Mouse (Mus musculus): Measurements from ENCODE around the gene Omp. TPM values are rescaled to one million over a fixed set of nuclear protein-coding genes. Genes with fewer than 3 reads are reported as not detected.

The Omp gene
- total RNA-seq, 2 experiments from 2014 or later = 0.21 to 0.27 TPM

DNA sequence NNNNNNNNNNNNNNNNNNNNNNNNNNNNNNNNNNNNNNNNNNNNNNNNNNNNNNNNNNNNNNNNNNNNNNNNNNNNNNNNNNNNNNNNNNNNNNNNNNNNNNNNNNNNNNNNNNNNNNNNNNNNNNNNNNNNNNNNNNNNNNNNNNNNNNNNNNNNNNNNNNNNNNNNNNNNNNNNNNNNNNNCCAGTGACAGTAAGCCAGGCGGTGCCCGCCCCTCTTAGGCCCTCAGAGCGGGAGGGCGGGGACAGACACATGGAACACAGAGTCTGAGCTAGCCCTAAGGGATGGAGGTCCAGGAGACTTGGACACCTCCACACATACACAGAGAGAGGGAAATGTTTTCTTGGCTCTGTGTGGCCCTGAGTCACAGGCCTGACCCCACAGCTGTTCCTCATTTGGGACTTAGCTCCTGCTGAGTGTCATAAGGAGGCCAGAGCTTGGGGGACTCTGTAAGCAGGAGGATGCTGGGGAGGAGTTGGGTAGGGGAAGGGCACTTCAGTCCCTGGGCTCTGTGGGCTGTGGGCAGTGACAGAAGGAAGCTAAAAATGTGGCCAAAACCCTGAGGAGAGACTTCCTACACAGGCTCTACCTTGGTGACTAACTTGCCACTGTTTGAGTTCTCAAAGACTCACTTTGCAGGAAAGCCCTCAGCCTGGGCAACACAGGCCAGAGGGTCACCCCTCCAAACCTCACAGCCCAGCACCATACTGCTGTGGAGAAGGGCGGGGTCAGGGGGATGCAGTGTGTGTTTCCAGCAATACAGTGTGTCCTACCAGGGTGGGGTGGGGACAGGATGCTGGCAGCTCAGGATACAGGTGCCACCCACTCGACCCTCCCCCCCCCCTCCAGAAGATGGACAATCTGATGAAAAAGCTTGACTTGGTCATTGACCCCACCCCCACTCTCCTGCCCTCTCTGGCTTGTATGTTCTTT is 26.1 kb upstream of the Omp start:
- DNase-seq = peak; percentile 49

DNA sequence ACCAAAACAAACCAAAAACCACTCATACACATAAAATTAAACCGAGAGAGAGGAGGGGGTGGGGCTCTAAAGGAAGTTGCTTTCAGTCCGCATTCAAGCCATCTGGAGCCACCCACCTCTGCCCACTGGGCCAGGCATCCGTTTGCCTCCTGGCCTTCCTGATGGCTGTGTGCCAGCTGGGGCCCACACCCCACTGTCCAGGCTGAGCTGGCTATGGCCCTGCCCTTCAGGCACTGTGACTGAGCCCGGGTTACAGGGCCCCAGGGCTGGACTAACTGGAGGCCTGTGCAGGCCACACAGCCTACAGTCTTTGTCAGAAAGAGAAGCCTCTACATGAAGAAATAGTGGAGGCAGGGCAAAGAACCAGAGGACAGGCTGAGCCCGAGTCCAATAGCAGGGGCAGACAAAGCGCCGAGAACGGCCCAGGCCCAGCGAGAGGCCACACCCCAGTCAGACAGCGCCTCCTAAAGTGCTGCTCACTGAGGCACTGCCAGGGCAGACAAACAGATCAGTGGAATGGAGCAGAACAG is 19.8 kb upstream of the Omp start:
- peak; percentile 35 for DNase-seq

DNA sequence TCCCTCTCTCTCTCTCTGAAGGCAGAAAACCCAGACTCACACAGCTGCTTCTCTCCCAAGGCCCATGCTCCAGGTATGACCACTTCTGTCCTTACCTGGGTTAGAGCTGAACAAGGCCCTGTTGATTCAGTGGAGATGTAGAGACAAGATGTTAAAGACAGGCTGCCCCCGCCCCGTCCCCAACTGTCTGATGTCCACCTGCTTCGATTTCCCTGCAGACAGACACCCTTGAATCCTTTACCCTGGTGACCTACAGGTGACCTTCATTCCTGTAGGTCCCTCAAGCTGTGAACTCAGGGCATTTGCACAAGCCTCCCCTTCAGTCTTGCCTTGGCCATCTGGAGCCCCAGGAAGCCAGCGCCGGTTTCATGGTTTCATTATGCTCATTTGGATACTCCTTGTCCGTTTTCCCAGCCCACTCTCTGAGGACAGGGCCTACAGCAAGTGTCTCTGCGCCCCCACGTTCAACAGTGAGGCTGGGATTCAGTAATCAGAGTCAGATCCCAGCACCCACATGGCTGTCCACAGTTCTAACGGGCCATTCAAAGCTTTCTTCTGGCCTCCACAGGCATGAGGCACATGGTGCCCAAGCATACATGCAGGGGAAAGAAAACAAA is 19.2 kb upstream of the Omp start:
- no peak for DNase-seq

DNA sequence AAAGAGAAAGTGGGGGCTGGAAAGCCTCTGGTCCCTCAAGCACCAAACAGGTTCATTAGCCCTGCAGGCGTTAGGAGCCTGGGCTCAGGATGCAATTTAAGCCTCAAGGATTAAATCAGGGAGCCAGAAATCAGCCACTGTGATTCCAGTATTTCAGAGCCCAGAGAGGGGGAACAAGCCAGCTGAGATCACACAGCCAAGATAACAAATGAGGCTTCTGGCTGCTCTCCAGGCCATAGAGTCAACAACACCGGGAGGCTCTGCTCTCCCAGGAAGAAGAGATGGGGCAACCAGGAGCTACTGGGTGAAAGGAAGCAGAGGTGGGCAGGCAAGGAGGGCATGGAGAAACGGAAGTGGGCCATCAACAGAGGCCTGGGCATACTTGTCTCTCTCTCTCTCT is 18.4 kb upstream of the Omp start:
- DNase-seq = peak; percentile 9

DNA sequence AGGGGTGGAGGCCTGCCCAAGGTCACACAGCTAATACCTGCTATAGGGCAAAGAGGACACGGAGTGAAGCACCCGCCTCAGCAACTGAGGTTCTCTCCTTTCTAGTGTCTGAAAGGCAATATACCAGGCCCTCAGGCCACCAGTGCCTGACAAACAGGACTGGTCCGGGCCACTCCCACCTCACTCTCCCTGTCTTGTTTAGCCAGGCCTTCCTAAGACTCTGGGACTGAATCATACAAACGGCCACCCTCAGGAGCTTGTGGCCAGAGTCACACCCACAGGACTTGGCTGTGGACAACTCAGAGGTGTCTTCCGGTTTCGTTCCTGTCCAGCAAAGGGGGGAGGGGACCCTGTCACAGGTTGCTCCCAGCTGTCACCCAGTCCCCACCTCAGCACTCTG is 16.9 kb upstream of the Omp start:
- no peak for DNase-seq

DNA sequence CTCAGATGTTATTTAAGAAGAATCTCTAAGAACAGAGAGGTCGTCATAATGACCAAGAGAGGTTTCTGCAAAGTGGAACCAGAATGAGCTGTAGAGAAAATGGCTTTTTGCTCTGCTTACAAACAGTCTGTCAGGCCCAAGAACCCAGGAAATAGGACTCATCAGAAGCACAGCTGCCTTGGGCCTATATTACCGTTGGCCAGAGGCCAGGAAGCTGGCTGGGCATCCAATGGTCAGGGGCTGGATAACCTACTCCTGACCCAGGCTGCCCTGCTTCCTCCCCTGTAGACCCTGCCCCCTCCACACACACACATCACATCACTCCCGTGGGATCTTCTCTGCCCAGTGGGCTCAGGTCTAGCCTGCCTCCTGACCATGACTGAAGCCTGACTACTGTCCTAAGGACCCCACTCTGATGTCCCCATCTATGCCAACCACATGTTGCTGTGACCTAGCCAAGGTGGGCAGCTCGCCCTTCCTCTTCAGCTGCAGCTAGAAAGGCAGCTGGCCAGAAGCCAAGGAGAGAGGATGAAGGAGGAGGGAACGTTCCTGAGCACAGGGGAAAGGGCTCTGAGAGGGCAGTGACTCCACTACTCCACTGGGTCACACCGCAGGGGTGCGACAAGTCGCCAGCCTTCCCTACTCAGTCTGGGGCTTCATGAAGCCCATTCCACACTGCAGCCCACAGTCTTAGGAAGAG is 14.9 kb upstream of the Omp start:
- no peak for DNase-seq

DNA sequence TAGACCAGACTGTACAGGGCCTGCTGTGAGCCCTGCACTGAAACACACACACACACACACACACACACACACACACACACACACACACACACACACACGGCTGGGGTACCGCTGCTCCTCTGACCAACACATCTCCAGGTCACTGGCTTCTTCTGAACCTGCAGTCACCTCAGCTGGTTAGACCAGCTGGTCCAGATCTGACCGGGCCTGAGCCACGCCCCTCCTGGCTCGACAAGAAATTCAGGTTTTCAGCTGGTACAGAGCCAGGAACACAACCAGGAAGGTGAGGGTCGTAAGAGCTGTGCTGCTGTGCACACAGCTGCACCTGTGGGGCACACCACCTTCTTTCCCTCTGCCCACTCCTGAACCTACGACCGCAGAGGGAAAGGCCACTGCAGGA is 13.2 kb upstream of the Omp start:
- DNase-seq = no peak

DNA sequence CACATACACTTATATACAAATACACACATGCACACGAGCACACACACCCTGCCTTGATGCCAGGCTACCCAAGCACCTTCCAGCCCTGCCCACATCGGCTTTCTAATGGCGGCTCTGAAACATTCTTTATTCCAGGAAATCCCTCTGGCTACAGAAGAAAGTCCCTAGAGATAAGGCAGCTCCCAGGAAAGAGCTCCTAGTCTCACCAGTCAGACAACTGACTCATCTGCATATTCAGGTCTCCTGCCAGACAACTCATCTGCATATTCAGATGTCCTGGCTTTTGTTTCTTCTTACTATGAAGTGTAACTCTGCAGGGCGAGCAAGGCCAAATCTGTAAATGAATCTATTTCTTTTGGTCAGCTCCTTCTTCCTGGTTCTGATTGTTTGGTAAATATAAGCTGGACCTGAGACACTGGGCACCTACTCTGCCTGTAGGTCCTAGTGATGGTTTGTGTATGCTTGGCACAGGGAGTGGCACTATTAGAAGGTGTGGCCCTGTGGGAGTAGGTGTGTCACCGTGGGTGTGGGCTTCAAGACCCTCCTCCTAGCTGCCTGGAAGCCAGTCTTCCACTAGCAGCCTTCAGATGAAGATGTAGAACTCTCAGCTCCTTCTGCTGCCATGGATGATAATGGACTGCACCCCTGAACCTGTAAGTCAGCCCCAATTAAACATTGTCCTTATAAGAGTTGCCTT is 12.5 kb upstream of the Omp start:
- DNase-seq = no peak

DNA sequence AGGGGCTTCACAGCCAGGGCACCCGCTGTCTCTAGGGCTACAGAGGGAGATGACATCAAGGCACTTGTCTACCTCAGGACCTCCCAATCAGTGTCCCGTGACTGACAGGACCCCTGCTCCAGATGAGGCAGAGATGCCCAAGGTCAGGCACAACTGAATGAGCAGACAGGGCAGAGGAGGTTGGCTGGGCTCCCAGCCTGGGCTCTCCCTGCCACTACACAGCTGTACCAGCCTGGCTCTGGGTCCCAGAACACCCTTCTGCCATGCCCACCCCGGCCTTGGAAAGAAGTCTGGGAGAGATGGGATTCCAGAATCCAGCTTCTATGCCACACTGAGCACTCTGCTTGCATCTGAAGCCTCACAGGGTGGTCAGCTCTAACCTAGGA is 11.0 kb upstream of the Omp start:
- no peak for DNase-seq

DNA sequence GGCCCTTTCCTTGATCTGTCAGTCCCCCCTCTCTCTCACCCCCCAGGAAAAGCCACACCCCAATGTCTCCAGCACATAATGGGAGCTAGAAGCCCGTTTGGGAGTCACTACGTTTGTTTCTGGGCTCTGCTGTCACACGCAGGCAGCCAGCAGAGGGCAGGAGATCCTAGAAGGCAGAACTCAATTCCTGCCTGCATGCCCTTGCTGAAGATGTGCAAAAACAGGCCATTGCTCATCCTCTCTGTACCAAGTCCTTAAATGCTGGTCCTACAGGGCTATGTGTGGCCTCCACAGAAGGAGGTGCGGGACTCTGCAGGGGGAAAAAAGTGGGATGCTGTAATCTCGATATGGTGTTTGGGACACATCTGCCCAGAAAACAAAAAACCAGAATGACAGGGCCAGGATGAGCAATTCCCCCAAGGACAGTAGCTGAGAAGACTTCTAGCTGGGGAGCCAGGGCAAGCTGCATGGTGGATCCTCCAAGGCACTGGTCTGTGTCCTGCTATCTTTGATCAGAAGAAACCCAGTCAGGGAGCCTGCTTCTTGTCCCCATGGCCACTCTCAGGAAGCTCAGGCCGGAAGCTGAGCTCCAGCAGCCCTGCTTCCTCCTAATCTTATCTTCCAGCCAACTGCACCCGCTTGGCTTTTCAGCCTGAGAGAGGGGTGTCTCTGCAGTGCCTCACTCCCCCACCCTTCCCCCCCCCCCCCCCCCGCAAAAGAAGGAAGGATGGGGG is 10.4 kb upstream of the Omp start:
- DNase-seq = peak; percentile 67

DNA sequence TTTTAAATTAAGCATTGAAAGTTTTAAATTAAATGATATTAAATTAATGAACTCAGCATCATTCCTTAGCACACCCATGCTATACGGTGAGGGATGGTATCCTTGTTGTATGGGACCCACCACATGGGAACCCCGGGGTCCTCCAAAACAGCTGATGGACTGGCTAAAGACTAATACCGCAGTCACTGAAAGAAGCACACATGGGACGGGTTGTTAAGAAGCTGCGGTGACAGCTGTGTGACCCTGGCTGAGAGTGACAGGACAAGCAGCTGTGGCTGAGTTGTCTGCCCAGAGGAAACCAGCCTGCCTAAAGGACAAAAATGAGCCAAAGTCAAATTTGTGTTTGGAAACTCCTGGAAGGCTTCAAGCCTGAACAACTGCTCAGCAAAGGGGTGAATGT is 8.6 kb upstream of the Omp start:
- DNase-seq = no peak

DNA sequence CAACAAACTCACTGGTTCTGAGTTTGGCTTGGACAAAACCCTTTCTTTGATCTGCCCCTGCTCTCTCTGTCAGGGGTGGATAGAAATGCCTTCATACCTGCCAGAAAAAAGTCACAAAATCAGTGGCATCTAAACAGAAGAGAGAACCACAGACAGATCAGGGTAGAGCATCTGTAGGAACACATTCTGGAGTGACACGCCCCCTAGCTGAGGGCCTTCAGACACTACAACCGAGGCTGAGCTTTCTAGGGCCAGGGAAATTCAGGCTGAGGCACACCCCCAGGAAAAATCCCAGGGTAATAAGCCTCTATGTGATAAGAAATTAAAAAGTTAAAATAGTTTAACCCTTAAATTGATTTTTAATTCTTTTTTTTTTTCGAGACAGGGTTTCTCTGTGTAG is 8.0 kb upstream of the Omp start:
- no peak for DNase-seq

DNA sequence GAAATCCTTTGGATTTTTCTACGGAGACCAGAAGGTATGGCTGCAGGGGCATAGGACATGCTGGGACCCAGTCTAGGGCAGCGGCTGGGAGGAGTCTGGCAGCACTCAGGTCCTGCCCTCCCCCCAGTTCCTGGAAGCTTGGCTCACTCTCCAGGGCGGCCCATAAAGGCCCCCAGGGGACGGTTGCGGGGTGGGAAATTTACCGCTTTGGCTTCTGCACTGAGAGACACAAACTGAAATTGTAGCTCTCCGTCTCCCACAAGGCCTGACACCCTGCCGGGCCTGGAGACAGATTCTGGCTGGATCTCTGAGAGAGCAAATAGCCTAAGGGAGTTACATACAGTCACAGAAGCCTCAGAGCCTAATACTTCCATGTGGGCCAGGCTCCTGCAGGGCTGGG is 7.1 kb upstream of the Omp start:
- DNase-seq = no peak

DNA sequence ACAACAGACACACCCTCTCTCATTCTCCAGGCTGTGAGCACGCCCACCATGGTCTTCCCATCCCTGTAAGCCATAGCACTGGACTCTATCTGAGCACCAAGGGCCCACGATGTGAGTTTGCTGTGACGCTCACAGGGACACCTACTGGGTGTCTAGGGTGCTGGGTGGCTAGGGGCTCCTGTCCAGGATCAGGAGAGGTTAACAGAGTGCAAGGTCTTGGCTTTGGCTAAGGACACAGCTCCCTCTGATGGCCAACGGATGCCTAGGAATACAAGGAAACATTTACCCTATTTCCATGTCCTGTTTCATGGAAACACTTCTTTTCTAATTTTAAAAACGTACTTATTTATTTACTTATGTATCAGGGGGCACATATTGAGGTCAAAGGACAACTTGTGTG is 5.2 kb upstream of the Omp start:
- no peak for DNase-seq

DNA sequence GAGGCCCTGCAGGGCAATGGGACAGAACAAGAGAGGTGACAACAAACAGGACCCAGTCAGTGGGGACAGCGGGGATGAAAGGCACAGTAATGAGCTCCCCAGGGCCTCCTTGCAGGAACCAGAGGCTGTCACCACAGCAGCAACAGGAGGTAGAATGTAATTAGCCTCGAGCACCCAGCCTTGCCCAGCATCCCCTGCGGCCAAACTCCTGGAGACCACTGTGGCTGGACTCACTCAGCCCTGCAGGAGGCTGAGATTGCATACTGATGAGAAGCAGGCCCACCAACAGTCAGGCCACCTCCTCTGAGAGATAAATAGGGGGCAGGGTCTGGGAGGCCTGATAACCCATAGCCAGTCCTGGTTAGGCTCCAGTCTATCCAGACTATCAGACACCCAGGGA is 4.5 kb upstream of the Omp start:
- DNase-seq = no peak

DNA sequence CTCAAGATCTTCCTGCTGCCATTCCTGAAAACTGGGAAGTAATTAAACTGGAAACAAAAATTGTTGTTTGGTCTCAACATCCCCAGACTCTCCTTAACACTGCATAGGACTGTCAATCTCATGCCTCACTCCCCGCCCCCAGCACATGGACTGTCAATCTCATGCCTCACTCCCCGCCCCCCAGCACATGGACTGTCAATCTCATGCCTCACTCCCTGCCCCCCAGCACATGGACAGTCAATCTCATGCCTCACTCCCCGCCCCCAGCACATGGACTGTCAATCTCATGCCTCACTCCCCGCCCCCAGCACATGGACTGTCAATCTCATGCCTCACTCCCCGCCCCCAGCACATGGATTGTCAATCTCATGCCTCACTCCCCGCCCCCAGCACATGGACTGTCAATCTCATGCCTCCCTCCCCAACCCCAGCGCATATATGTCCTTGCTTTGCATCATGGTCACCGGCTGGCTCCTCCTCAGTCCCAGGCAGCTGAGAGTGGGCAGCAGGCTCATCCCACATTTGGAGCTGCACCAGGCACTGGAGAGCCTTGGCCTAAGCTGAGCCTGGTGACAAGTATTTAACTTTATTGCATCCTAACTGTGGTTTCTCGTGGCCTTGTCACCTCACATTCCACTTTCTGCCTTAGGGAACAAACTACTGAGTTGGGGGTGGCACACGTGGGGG is 3.6 kb upstream of the Omp start:
- no peak for DNase-seq

DNA sequence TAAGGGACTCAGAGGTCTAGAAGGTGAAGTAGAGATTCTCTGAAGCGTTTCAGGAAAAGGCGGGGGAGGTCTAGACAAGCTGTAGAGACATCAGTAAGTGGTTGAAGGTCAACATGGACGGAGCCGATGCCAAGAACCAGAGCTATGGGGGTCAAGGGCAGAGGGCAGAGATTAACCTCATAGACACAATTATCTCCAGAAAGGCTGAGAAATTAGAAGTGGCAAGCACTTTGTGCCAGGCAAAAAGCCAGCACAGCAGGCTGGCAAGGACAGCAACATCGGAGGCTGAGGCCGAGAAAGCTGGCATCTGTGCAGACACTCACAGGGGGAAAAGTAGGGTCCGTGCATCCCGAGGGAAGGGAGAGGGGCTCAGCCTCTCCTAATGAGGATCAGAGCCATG is 2.5 kb upstream of the Omp start:
- DNase-seq = no peak

DNA sequence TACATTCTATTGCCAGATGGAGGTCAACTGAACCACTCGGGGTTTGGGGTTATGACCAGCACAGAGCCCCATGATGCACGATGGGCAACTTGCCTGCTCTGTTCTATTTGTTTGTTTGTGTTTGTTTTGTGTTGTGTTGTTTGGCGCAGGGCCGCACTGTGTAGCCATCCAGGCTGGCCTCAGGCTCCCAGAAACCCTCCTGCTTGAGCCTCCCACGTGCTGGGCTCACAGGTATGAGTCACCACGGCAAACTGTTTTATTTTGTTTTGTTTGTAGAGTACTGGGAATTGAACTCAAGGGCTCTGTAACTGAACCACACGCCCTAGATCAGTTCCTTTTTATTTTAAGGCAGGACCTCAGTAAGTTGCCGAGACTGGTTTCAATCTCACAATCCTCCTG is 1.1 kb upstream of the Omp start:
- DNase-seq = no peak

DNA sequence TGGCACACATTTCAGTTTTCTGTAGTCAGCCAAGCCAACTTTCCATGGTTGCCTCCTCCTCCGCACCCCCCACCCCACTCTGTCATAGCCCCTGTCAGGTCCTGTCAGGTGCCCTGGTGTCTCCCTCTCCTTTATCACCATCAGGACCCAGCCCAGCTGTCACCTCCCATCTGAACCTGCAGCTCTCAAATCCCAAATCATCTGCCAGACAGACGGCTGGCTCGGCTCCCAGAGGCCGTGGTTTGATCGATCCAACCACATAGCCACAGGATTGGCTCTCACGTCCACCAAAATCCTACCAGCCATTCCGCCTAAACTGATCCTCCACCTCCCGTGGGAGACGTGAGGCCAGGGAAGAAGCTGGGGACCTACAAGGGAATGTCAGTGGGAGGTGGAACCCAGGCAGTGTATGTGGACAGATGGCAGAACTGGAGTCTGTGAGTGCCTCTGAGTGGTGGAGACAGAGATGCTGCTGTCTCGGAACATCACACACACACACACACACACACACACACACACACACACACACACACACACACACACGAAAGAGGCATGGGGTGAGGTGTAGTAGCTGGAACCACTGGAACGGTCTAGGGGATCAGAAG is 642 bp upstream of the Omp start:
- no peak for DNase-seq

DNA sequence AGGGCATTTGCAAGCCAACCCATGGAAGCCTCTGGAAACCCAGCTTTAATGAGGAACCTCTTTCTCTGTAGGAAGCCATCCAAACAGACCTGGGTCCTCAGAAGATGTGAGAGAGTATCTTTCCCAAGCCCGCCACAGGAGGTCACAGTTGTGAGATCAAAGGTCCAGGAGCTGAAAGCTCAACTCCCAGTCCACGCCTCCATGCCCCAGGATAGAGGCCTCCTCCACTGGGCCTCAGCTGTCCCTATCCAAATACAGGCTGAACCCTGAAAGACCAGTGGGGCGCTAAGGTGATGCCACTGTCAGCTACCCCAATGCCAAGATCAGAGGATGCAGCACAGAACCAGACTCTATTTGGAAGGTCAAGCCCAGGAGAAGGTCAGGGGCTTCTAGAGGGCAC is 2.7 kb downstream of the Omp start:
- DNase-seq = no peak

DNA sequence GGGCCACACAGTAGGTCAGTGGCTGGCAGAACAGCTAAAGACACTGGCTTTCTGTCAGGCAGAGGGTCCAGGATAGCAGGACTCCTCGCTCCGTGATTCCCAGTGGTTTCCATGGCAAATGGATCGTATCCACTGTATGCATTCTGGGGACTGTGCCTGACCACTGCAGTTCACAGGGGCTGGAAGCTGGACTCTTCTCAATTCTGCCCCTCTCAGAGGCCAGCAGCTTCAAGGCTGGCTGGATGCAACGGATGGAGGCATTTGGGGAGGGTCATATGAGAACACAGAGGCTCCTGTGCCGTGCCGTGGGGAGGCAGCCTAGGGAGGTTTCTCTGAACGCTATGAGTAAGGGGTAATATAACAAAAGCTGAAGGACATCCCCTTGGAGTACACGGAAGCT is 3.1 kb downstream of the Omp start:
- no peak for DNase-seq

Measured in gastrocnemius, postnatal 10 days (tissue).